8 mouse cellular contexts compared by ENCODE assay signal in genomic region chr15:77934326-77934725, GRCm38 (mm10). TPM values are rescaled to one million over a fixed set of nuclear protein-coding genes. Genes with fewer than 3 reads are reported as not detected.
DNase-seq lines count a peak whose midpoint lies in the region; ATAC-seq lines count a peak whose summit lies in the region.

No protein-coding gene starts in this region.

- DNase-seq in kidney, adult 11 months = peak; percentile 78
- peak; percentile 79 for DNase-seq in MN1 (ENCODE audit: low spot score)
- DNase-seq in cerebellum, adult 9-11 months = peak; percentile 75
- DNase-seq in kidney, adult 8-10 months = peak; percentile 77
- DNase-seq in layer of hippocampus, postnatal 36 days = no peak
- no peak for DNase-seq in frontal cortex, postnatal 36 days (ENCODE audit: low spot score in 2 of 2)
- no peak for DNase-seq in heart, postnatal 14 days

- H3K4me3 ChIP-seq in kidney, embryonic 15.5 days (replicated peaks) = no peak overlapping the region

- no peaks in the 10 kb centered on the region for H3K9me3 ChIP-seq in kidney, embryonic 15.5 days (replicated peaks)

- no peak for ATAC-seq in kidney, embryonic 15.5 days (replicated peaks; ENCODE audit: low FRiP score)

- 75% methylated on average over 11 of the region's 11 CpGs for WGBS in kidney, embryonic 15.5 days

- peaks cover 21% of the 10 kb centered on the region for H3K4me1 ChIP-seq in kidney, embryonic 15.5 days

- H3K36me3 ChIP-seq in kidney, embryonic 15.5 days = no peaks in the 10 kb centered on the region

- H3K9ac ChIP-seq in kidney, embryonic 15.5 days = no peak overlapping the region; the same call in 1 of the 2 replicates

- H3K27ac ChIP-seq in kidney, embryonic 15.5 days = no peak overlapping the region

- H3K27me3 ChIP-seq in kidney, embryonic 15.5 days = no peaks in the 10 kb centered on the region

- H3K4me2 ChIP-seq in kidney, embryonic 15.5 days = no peak overlapping the region

- intact Hi-C loops in heart, postnatal 14 days (cut with DNase I) = loop anchor here (2.0 to 10.0 kb wide), 2 partner anchors 32 to 180 kb away; no protein-coding TSS in a partner anchor

RNA-seq across cellular contexts. Expression of gene Txn2, which starts 5.5 kb away (rescaled TPM):
- 240 and 253 TPM in 2 replicates for polyA plus RNA-seq in kidney, embryonic 15.5 days (2015; fragmentation: Nextera tagmentation; extraction: Ambion mirVana)
- 100 to 1,000 TPM; 125 to 135 TPM for total RNA-seq in layer of hippocampus, postnatal 36 days (2021)
- total RNA-seq in heart, postnatal 14 days (2021) = 100 to 1,000 TPM; 234 to 248 TPM

RNA-seq across cellular contexts. Expression of gene Foxred2, which starts 22.2 kb away (rescaled TPM):
- polyA plus RNA-seq in kidney, embryonic 15.5 days (2015; fragmentation: Nextera tagmentation; extraction: Ambion mirVana) = 4.6 and 5.6 TPM in 2 replicates
- total RNA-seq in layer of hippocampus, postnatal 36 days (2021) = 10 to 100 TPM; 10.5 to 11.8 TPM
- total RNA-seq in heart, postnatal 14 days (2021) = under 1 TPM; 0.41 to 0.59 TPM

RNA-seq across cellular contexts. Expression of gene Eif3d, which starts 36.3 kb away (rescaled TPM):
- 210 and 223 TPM in 2 replicates for polyA plus RNA-seq in kidney, embryonic 15.5 days (2015; fragmentation: Nextera tagmentation; extraction: Ambion mirVana)
- 100 to 1,000 TPM in 1 of 2 experiments, 10 to 100 TPM in 1; 96.9 to 102 TPM for total RNA-seq in layer of hippocampus, postnatal 36 days (2021)
- total RNA-seq in heart, postnatal 14 days (2021) = 10 to 100 TPM; 72.3 to 75.6 TPM

Comparison
In these comparisons a context has a peak if more than half of its experiments do, and no peak if none do; other contexts are left out.
1. DNase-seq: peak in kidney, adult 11 months (single experiment), MN1 (single experiment), cerebellum, adult 9-11 months (single experiment) and kidney, adult 8-10 months (2 of 2); none in layer of hippocampus, postnatal 36 days (0 of 2), frontal cortex, postnatal 36 days (0 of 2) and heart, postnatal 14 days (0 of 2).
2. RNA of gene Foxred2, which starts 22.2 kb away (total RNA-seq): 10.5 to 11.8 TPM in layer of hippocampus, postnatal 36 days; 0.41 to 0.59 TPM in heart, postnatal 14 days; every median in the first group is over 4 times any median in the second.